Mouse (Mus musculus) stomach, embryonic 16.5 days (tissue): ENCODE results near the gene Pde10a. TPM values are rescaled to one million over a fixed set of nuclear protein-coding genes. Genes with fewer than 3 reads are reported as not detected.

Experiments
- ATAC-seq: fragments of 200-750 bp; cut with Nextera tagmentation; 2 replicates; pipeline ENCODE4 v1.8.0; 2017; ENCODE audit warnings: moderate number of reproducible peaks, moderate TSS enrichment; ENCODE audit not compliant: insufficient read depth, low FRiP score
- H3K27ac ChIP-seq: fragments of 300-500 bp; sonication (generic); 2 replicates; pipeline ENCODE4 v1.5.1; 2014; ENCODE audit warnings: low read length
- H3K27me3 ChIP-seq: fragments of 300-500 bp; sonication (generic); 2 replicates; pipeline ENCODE4 v1.6.1; 2014; ENCODE audit warnings: low read length, control low read depth, mixed read lengths; ENCODE audit not compliant: control insufficient read depth, insufficient read depth
- H3K36me3 ChIP-seq: fragments of 300-500 bp; sonication (generic); 2 replicates; pipeline ENCODE4 v1.6.1; 2014; ENCODE audit warnings: low read length; ENCODE audit not compliant: control insufficient read depth, insufficient read depth
- H3K4me1 ChIP-seq: fragments of 300-500 bp; sonication (generic); 2 replicates; pipeline ENCODE4 v1.6.1; 2014; ENCODE audit warnings: low read length, control low read depth, mixed read lengths; ENCODE audit not compliant: control insufficient read depth, insufficient read depth
- H3K4me2 ChIP-seq: fragments of 300-500 bp; sonication (generic); 2 replicates; pipeline ENCODE4 v1.6.1; 2014; ENCODE audit warnings: low read depth, low read length, mixed read lengths
- H3K4me3 ChIP-seq: fragments of 300-500 bp; sonication (generic); replicated peaks from 2 replicates; pipeline ENCODE4 v1.5.1; 2014; ENCODE audit warnings: mild to moderate bottlenecking, low read length
- H3K9ac ChIP-seq: fragments of 300-500 bp; sonication (generic); 2 replicates; pipeline ENCODE4 v1.6.1; 2014; ENCODE audit warnings: low read length
- H3K9me3 ChIP-seq: fragments of 300-500 bp; sonication (generic); replicated peaks from 2 replicates; pipeline ENCODE4 v1.6.1; 2016; ENCODE audit warnings: low read length, control low read depth; ENCODE audit not compliant: control insufficient read depth
- WGBS: fragments of 180-500 bp; shearing (Covaris S2); extraction: QIAGEN DNeasy Blood & Tissue Kit; methylation state at CpG from one replicate; pipeline ENCODE4 v1.1.7; 2014; 5-methylcytosine and 5-hydroxymethylcytosine counted together
- polyA plus RNA-seq: library from polyadenylated mRNA; unstranded; fragments of >200 nt; fragmentation: Nextera tagmentation; extraction: Ambion mirVana; gene quantifications from 2 replicates; pipeline ENCODE4 v1.2.1, GENCODE M21; 2015

The Pde10a gene
- polyA plus RNA-seq, 1 experiment from 2014 or later = 1.2 TPM

- peak; percentile 68; the same call in 1 of the 2 replicates for ATAC-seq
- Histone ChIP-seq H3K4me2 (no peak overlapping the region), H3K27ac (no peak overlapping the region), H3K9ac (no peak overlapping the region), H3K36me3 (no peaks in the 10 kb centered on the region), H3K27me3 (no peaks in the 10 kb centered on the region), H3K9me3 (no peaks in the 10 kb centered on the region), H3K4me3 (no peak overlapping the region), H3K4me1 (no peaks in the 10 kb centered on the region; the same call in 1 of the 2 replicates)
- WGBS = 74% methylated on average over 7 of the region's 7 CpGs
These were observed 318.8 kb downstream of the Pde10a start for GRCm38 (mm10) chr17:8843941-8844340.

GRCm38 (mm10) chr17:8846506-8846905 is 321.3 kb downstream of the Pde10a start:
- Histone ChIP-seq H3K4me3 (no peak overlapping the region), H3K4me2 (no peak overlapping the region)

GRCm38 (mm10) chr17:8847558-8847957 is 322.4 kb downstream of the Pde10a start:
- H3K27ac ChIP-seq = no peak overlapping the region
- H3K4me1 ChIP-seq = no peaks in the 10 kb centered on the region; the same call in 1 of the 2 replicates
- 34% methylated on average over 7 of the region's 7 CpGs for WGBS
- H3K36me3 ChIP-seq = no peaks in the 10 kb centered on the region
- H3K4me3 ChIP-seq = no peak overlapping the region
- H3K27me3 ChIP-seq = no peaks in the 10 kb centered on the region
- no peak overlapping the region for H3K4me2 ChIP-seq
- no peak for ATAC-seq
- no peaks in the 10 kb centered on the region for H3K9me3 ChIP-seq
- no peak overlapping the region for H3K9ac ChIP-seq

More at GRCm38 (mm10) chr17:8846506-8846905, 321.3 kb downstream of the Pde10a start:
- no peaks in the 10 kb centered on the region; the same call in 1 of the 2 replicates for H3K4me1 ChIP-seq
- ATAC-seq = no peak
- WGBS = 68% methylated on average over 6 of the region's 6 CpGs
- H3K36me3 ChIP-seq = no peaks in the 10 kb centered on the region
- H3K9ac ChIP-seq = no peak overlapping the region
- no peak overlapping the region for H3K27ac ChIP-seq
- no peaks in the 10 kb centered on the region for H3K27me3 ChIP-seq
- H3K9me3 ChIP-seq = no peaks in the 10 kb centered on the region

DNA sequence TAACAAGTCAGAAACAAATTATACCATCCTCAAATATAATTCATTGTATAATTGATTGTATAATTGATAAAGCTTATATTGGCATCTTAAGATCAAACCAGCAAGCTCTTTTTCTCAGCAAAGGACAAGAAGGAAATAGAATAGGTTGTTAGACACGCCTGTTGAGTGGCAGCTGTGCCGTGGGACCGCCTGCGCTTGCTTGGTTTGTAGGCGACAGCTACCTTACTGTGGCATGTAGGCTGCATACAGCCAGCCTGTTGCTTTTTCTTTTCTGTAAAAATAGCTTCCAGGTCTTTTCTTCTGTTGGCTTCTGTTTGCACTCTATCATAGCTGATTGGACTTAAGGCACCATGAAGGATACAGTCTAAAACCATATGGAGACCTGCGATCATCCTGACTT is 326.7 kb downstream of the Pde10a start:
- no peaks in the 10 kb centered on the region for H3K36me3 ChIP-seq
- ATAC-seq = no peak
- no peak overlapping the region for H3K27ac ChIP-seq
- H3K9me3 ChIP-seq = no peaks in the 10 kb centered on the region
- H3K4me2 ChIP-seq = no peak overlapping the region
- H3K27me3 ChIP-seq = no peaks in the 10 kb centered on the region
- no peak overlapping the region for H3K9ac ChIP-seq
- 89% methylated on average over 6 of the region's 6 CpGs for WGBS
- no peak overlapping the region for H3K4me3 ChIP-seq
- peaks cover 6% of the 10 kb centered on the region; the same call in 1 of the 2 replicates for H3K4me1 ChIP-seq

- WGBS = 33% methylated on average over 22 of the region's 22 CpGs
- Histone ChIP-seq H3K27me3 (no peaks in the 10 kb centered on the region), H3K36me3 (no peaks in the 10 kb centered on the region), H3K4me1 (peaks cover 11% of the 10 kb centered on the region), H3K27ac (no peak overlapping the region; the same call in 1 of the 2 replicates), H3K4me2 (peak overlapping the region; percentile 43), H3K4me3 (peak overlapping the region; percentile 24), H3K9me3 (no peaks in the 10 kb centered on the region), H3K9ac (0 out of 2 replicates have a peak overlapping the region, but pooled peaks have one; percentile 7)
- ATAC-seq = peak; percentile 77; the same call in 1 of the 2 replicates
These were observed 331.5 kb downstream of the Pde10a start for GRCm38 (mm10) chr17:8856430-8857371.

- H3K4me3 ChIP-seq = no peak overlapping the region
- H3K27ac ChIP-seq = no peak overlapping the region
- no peak for ATAC-seq
- H3K4me2 ChIP-seq = peak overlapping the region; percentile 4; the same call in 1 of the 2 replicates
- no peaks in the 10 kb centered on the region for H3K9me3 ChIP-seq
- H3K27me3 ChIP-seq = no peaks in the 10 kb centered on the region
- WGBS = 70% methylated on average over 23 of the region's 23 CpGs
- H3K4me1 ChIP-seq = peaks cover 11% of the 10 kb centered on the region
- H3K9ac ChIP-seq = no peak overlapping the region
- H3K36me3 ChIP-seq = no peaks in the 10 kb centered on the region
These were observed 333.7 kb downstream of the Pde10a start for GRCm38 (mm10) chr17:8858636-8859421.

- Histone ChIP-seq H3K27ac (no peak overlapping the region), H3K4me3 (no peak overlapping the region), H3K27me3 (no peaks in the 10 kb centered on the region), H3K4me1 (peaks cover 11% of the 10 kb centered on the region), H3K9ac (no peak overlapping the region), H3K36me3 (no peaks in the 10 kb centered on the region), H3K4me2 (peak overlapping the region; percentile 4; the same call in 1 of the 2 replicates), H3K9me3 (no peaks in the 10 kb centered on the region)
- 30% methylated on average over 4 of the region's 4 CpGs for WGBS
- no peak for ATAC-seq
These were observed 334.3 kb downstream of the Pde10a start for GRCm38 (mm10) chr17:8859489-8859888.

DNA sequence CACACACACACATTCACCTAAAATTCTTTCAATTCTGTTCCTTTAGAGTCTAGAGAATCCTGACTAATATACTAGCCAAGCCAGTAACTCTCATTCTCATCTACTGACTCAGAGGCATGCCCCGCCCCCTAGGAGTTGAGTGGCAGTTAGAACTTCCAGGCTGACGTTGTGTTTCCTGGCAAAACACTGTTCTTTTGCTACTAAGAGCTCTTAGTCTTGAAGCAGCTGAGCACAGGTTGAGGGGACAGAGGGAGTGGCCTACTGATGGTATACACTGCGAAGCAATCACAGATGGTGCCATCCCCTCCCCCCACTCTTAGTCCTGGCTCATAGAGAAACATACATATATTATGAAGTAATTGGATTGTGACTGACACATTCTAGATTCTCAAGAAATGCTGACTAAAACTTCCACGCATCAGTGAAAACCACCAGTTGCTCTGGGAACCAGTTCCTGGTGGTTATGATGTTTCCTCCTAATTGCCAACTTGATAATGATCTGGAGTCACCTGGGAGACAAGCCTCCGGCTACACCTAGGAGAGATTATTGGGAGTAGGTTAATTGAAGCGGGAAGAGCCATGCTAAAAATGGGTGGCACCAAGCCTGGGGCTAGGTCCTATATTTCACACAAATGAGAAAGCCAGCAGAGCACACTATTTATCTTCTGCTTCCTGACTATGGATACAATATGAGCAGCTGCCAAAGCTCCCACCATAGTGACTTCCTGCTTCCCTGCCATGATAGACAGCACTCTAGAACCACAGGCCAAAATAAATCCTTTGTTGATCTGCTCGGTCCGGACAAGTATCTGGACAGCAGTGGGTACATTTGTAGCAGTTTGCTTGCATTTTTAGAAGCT is 339.7 kb downstream of the Pde10a start:
- Histone ChIP-seq H3K9ac (no peak overlapping the region), H3K27me3 (no peaks in the 10 kb centered on the region), H3K4me3 (no peak overlapping the region), H3K9me3 (no peaks in the 10 kb centered on the region), H3K4me1 (no peaks in the 10 kb centered on the region), H3K36me3 (no peaks in the 10 kb centered on the region), H3K27ac (no peak overlapping the region), H3K4me2 (no peak overlapping the region)
- 64% methylated on average over 8 of the region's 8 CpGs for WGBS
- no peak for ATAC-seq
